Mouse (Mus musculus) right cerebral cortex, postnatal 14 days (tissue): ENCODE results near the gene Acy3.
"Not testable (repeated sequence)": the region's sequence is repeated elsewhere in the genome, so short reads cannot be mapped to it uniquely, and the experiment has no call there.

ENCODE experiments used
- DNase-seq: peaks from one replicate; pipeline ENCODE4 v3.0.0; 2022

The Acy3 gene

GRCm38 (mm10) chr19:4005091-4005490 lies 18.7 kb downstream of the Acy3 start:
- DNase-seq = no peak

- DNase-seq = no peak
Observed at GRCm38 (mm10) chr19:4005971-4006370, 19.6 kb downstream of the Acy3 start.

- no peak for DNase-seq
Observed at GRCm38 (mm10) chr19:4011086-4011485, 24.7 kb downstream of the Acy3 start.

GRCm38 (mm10) chr19:4012432-4013022 lies 26.2 kb downstream of the Acy3 start, which contains the start of gene Ndufv1:
Gene Ndufv1 (minus strand): TSS chr19:4012806.
- peak; percentile 96 for DNase-seq

- no peak for DNase-seq
Observed at GRCm38 (mm10) chr19:4013066-4013465, 26.7 kb downstream of the Acy3 start.

- DNase-seq = no peak
Observed at GRCm38 (mm10) chr19:4014802-4015201, 28.4 kb downstream of the Acy3 start.

GRCm38 (mm10) chr19:4015635-4016034 lies 29.3 kb downstream of the Acy3 start:
- DNase-seq = no peak

GRCm38 (mm10) chr19:4017921-4018587 lies 31.7 kb downstream of the Acy3 start:
- no peak for DNase-seq

- peak; percentile 63 for DNase-seq
Observed at GRCm38 (mm10) chr19:4018743-4019583, 32.6 kb downstream of the Acy3 start.

- no peak for DNase-seq
Observed at GRCm38 (mm10) chr19:4023185-4023584, 36.8 kb downstream of the Acy3 start.

- no peak for DNase-seq
Observed at GRCm38 (mm10) chr19:4027576-4027975, 41.2 kb downstream of the Acy3 start.

GRCm38 (mm10) chr19:4032668-4033067 lies 46.3 kb downstream of the Acy3 start:
- no peak for DNase-seq

- no peak for DNase-seq
Observed at GRCm38 (mm10) chr19:4033298-4033697, 46.9 kb downstream of the Acy3 start.

GRCm38 (mm10) chr19:4033742-4034141 lies 47.4 kb downstream of the Acy3 start:
- DNase-seq = no peak

GRCm38 (mm10) chr19:4036327-4037045 lies 50.1 kb downstream of the Acy3 start:
- no peak for DNase-seq

GRCm38 (mm10) chr19:4037154-4037787 lies 50.9 kb downstream of the Acy3 start:
- not testable (repeated sequence) for DNase-seq

- DNase-seq = peak; percentile 84
Observed at GRCm38 (mm10) chr19:4037788-4038232, 51.4 kb downstream of the Acy3 start, which contains the start of gene Gstp1. Gene Gstp1 (minus strand): TSS chr19:4037985.
